Mouse (Mus musculus) olfactory bulb, adult 2 months (tissue): ENCODE data around the gene 3110021N24Rik. TPM values are rescaled to one million over a fixed set of nuclear protein-coding genes. Genes with fewer than 3 reads are reported as not detected.

Experiments used
- H3K27ac ChIP-seq: fragments of 200-500 bp; 2 replicates; pipeline ENCODE4 v1.5.1; 2012; ENCODE audit warnings: low read depth, low read length; ENCODE audit not compliant: insufficient read depth
- H3K4me1 ChIP-seq: fragments of 200-500 bp; 2 replicates; pipeline ENCODE4 v1.6.1; 2012; ENCODE audit warnings: low read length; ENCODE audit not compliant: control insufficient read depth, insufficient read depth
- H3K4me3 ChIP-seq: fragments of 200-500 bp; 2 replicates; pipeline ENCODE4 v1.5.1; 2012; ENCODE audit warnings: mild to moderate bottlenecking, low read depth, low read length, moderate library complexity; ENCODE audit not compliant: insufficient read depth
- CTCF ChIP-seq: fragments of 200-500 bp; IDR thresholded peaks from 2 replicates; pipeline ENCODE4 v1.5.1; 2012; ENCODE audit warnings: low read depth, mild to moderate bottlenecking, low read length, moderate library complexity; ENCODE audit not compliant: insufficient read depth
- POLR2A ChIP-seq: fragments of 200-500 bp; IDR thresholded peaks from 2 replicates; pipeline ENCODE4 v1.6.1; 2012; ENCODE audit warnings: mild to moderate bottlenecking, low read depth, low read length, moderate library complexity; ENCODE audit not compliant: insufficient read depth
- WGBS: fragments of 180-500 bp; shearing (Covaris S2); methylation state at CpG from one replicate; pipeline ENCODE4 v1.1.7; 2018; 5-methylcytosine and 5-hydroxymethylcytosine counted together
- polyA plus RNA-seq: library from polyadenylated mRNA; stranded (reverse); fragments of >200 nt; gene quantifications from 2 replicates; pipeline ENCODE4 v1.2.4, GENCODE M21; 2012; ENCODE audit warnings: low replicate concordance; ENCODE audit not compliant: missing spikeins, insufficient read depth, insufficient read length

The 3110021N24Rik gene
- polyA plus RNA-seq, 1 experiment: not detected

DNA sequence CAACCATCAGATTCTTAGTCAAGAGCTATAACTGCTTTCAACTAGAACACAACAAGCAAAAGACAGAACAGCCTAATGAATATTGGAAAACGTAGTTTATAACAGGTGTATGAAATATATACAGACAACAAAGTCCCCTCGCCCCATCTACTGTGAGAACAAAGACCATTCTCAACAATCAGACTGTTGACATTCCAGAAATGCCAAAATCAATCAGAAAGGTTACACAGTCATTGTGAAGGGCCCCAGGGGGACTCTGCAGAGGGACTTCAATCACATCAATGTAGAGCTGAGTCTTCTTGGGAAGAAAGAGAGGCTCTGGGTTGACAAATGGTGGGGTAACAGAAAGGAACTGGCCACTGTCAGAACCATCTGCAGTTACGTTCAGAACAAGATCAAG, 12.1 kb downstream of the 3110021N24Rik start:
- WGBS: 72% methylated on average over 3 of the region's 3 CpGs
- H3K4me1 ChIP-seq: 0 out of 2 replicates have a peak, but pooled peaks cover 3% of the 10 kb centered on the region
- TF ChIP-seq POLR2A (no peak), CTCF (no peak)
- H3K4me3 ChIP-seq: no peak overlapping the region
- no peak overlapping the region for H3K27ac ChIP-seq

DNA sequence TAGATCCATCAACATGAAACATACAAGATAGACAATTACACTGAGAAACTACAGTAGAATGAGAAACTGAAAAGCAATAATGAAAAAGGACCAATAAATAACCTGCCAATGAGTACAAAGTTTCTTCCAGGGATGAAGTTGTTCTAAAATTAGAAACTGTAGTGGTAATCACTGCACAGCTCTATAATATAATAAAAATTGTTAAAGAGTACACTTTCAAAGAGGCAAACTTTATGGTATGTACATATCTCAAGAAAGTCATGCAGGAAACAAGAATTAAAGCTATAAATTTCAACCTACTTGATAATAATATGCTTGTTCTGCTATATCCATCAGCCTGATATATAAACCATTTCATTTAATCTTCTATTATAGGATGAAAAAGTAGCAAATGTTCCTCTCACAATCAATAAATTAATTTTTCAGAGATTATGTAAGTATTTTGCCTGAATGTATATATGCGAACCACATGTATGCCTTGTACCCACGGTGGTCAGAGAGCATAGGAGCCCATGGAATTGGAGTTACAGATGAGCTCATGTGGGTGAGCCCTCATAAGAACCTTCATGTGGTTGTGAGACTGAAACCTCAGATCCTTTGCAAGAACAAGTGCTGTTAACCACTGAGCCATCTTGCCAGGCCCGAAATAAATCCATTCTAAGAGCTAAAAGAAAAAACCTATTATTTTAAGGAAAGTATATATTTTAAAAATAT, 26.9 kb downstream of the 3110021N24Rik start:
- no peak overlapping the region for H3K4me3 ChIP-seq
- H3K4me1 ChIP-seq: peaks cover 3% of the 10 kb centered on the region
- WGBS: 93% methylated on average over 3 of the region's 3 CpGs
- no peak overlapping the region for H3K27ac ChIP-seq
- TF ChIP-seq CTCF: no peak
- TF ChIP-seq POLR2A: no peak

DNA sequence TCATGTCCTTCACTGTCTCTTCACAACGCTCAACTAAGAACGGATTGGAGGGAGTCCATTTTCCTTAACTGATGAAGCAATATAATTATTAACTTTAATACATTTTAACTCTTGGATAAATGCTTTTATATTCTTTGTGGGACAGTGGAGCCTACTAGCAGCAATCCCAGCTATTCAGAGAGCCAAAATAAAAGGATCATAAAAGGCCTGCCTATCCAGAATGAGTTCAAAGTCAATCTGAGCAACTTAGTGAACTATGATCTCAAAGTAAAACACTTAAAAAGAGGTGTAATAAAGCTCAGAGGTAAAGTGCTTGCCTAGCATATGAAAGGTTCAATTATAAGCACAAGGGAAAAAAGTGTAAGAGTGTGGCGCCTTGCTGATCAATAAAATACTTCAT, 40.1 kb downstream of the 3110021N24Rik start:
- Histone ChIP-seq H3K4me1 (no peaks in the 10 kb centered on the region), H3K4me3 (no peak overlapping the region), H3K27ac (no peak overlapping the region)
- no peak for TF ChIP-seq POLR2A
- no peak for TF ChIP-seq CTCF
- 99% methylated on average over 3 of the region's 3 CpGs for WGBS

DNA sequence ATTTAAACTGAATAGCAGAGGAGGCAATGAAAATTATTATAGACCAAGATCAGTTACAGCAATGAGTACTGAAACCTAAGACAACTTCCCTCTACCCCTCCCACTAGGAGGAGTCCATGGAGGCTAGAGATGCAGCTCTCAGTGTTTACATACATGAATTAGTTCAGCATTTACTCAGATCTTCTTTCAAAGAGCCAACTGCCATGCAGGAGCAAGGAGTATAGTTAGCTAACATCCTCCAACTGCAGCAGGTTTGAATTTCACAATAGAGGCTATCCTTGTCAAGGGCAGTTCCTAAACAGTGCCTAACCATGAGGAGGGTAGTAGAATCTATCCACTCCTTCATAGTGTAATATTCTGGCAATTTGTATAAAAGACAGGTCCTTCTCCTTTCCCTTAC, 49.1 kb downstream of the 3110021N24Rik start:
- no peak for TF ChIP-seq POLR2A
- Histone ChIP-seq H3K27ac (no peak overlapping the region), H3K4me3 (no peak overlapping the region), H3K4me1 (no peaks in the 10 kb centered on the region)

DNA sequence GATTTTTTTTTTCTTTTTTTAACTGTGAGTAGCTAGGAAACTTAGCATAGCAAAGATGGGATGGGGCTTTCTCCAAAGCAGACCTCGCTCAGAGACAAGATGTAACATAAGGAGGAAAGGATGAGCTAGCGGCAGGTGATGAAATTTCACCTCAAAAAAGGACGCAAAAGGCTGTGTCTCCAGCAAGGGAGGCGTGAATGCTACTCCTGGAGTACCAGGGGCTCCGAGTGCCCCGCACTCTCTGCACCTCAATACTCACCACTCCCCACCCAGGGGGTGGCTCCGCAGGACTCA, 60.3 kb downstream of the 3110021N24Rik start:
- Histone ChIP-seq H3K4me1 (peaks cover 2% of the 10 kb centered on the region; the same call in 1 of the 2 replicates), H3K27ac (peak overlapping the region; percentile 83), H3K4me3 (peak overlapping the region; percentile 79)
- TF ChIP-seq POLR2A (no peak), CTCF (no peak)
- WGBS: under 1% methylated on average over 7 of the region's 7 CpGs

DNA sequence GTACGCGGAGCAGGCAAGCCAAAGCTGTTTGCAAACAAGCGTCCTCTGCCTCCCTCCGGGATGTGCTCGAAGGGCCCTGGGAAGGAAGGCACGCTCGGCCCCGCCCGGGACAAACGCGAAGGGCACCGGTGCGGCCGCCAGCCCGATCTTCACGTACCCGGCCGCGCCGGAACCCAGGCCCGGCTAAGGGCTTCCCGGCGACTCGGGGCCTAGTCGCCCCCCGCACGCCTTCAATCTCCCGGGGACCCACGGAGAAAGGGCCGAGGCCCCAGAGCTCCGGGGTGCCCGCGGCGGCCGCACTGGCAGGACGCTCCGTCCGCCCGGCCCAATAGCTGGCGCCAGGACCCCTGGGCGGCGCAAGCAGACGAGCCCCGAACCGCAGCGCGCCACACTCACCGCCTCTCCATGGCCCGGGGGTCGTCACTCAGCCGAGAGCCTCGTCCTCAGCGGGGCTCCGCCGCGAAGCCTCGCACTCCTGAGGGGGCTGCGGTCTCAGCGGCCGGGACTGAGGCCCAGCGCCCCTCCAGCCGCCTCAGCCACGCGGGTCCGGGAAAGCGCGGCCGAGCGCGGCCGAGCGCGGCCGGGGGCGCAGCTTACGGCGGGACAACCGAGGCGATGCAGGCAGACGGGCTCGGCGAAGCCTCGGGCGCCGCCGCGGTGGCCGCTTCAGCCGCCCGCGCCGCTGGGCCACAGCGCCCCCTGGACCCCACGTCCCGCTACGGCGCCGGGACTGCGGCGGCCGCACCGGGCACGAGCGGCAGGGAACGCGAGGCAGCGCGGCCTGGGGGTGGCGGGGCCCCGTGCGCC, 60.8 kb downstream of the 3110021N24Rik start, which contains the start of gene Zfyve9:
TSS of gene Zfyve9 (minus strand) at position 742 of the 807 bp plus-strand sequence.
- peaks cover 2% of the 10 kb centered on the region; the same call in 1 of the 2 replicates for H3K4me1 ChIP-seq
- H3K4me3 ChIP-seq: peak within 1 kb of the TSS; percentile 79
- WGBS: 2% methylated on average over 111 of the region's 111 CpGs
- TF ChIP-seq POLR2A (peak; percentile 46), CTCF (peak; percentile 34; the same call in 1 of the 2 replicates)
- peak within 1 kb of the TSS; percentile 91 for H3K27ac ChIP-seq

DNA sequence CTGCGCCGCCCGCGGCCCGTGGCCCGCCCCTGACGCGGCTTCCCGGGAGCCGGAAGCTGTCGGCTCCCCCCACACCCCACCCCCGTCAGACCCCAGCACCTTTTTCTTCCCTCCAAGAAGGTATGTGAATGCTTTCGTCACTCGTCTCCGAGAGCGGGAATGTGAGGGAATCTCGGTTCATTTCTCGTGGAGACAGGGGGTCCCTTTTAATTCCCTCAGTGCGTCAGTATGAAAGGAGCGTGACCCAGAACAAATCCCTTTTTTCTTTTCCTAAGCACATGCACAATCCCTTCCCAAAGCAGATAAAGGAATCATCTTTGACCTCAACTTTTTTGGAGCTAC, 61.4 kb downstream of the 3110021N24Rik start:
- Histone ChIP-seq H3K4me3 (peak overlapping the region; percentile 79), H3K4me1 (peaks cover 2% of the 10 kb centered on the region; the same call in 1 of the 2 replicates), H3K27ac (peak overlapping the region; percentile 87)
- TF ChIP-seq CTCF (no peak), POLR2A (no peak; the same call in 1 of the 2 replicates)
- 1% methylated on average over 20 of the region's 20 CpGs for WGBS

DNA sequence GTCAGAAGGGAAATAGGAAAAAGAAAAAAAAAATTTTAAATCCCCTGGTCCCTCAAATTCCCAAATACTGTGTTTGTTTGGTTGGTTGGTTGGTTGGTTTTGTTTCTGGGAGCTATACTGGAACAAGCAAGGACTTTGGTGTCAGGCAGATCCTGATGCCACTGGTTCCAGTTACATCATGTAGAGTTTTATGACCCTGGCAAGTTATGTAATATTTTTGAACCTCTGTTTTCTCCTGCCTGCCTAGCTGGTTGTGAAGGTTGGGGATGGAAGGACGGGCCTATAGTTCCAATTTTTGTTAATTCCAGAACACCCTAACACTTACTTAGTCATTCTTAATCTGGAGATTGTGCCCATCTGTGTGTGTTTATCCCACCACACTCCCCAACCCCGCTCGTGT, 62.1 kb downstream of the 3110021N24Rik start:
- peak overlapping the region; percentile 91 for H3K27ac ChIP-seq
- WGBS: 34% methylated on average over 3 of the region's 3 CpGs
- H3K4me3 ChIP-seq: 0 out of 2 replicates have a peak overlapping the region, but pooled peaks have one; percentile 27
- no peak for TF ChIP-seq POLR2A
- no peak for TF ChIP-seq CTCF
- H3K4me1 ChIP-seq: peaks cover 2% of the 10 kb centered on the region; the same call in 1 of the 2 replicates

DNA sequence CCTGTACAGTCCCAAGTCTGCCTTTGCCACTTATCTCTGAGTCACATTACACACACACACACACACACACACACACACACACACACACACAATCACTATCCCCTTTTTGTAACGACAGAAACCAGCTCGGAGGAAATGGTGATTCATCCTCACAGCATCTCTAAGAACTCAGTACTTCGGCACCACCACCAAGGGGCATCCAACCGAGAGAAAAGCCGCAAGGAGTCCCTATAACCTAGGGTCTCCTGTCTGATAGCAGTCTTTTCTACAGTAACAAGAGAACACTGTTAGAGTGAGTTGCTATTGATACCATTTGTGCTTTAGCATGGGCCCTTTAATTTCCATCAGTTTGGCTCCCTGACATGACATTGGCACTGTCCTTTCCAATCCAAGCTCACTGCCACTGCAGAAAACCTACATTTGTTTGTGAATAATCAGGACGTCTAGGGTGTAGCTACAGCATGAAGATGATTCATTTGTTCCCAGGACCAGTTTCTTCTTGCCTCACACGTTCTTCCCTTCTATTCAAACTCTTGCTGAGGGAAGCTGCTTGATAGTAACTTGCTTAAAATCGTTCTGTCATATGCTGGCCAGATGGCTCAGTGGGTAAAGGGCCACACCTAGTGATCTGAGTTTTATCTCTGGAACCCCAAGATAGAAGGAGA, 63.1 kb downstream of the 3110021N24Rik start:
- TF ChIP-seq POLR2A: no peak
- no peak for TF ChIP-seq CTCF
- peaks cover 2% of the 10 kb centered on the region; the same call in 1 of the 2 replicates for H3K4me1 ChIP-seq
- WGBS: 12% methylated on average over 8 of the region's 8 CpGs
- peak overlapping the region; percentile 75 for H3K27ac ChIP-seq
- H3K4me3 ChIP-seq: no peak overlapping the region
